Mouse (Mus musculus) myocyte (in vitro differentiated cells): ENCODE data around the gene Trrap. TPM values are rescaled to one million over a fixed set of nuclear protein-coding genes. Genes with fewer than 3 reads are reported as not detected.
A peak's percentile ranks its signal among the peaks of the same experiment; 100 is the strongest.

Experiments
- H3K27me3 ChIP-seq: one replicate; pipeline ENCODE4 v1.6.1; 2011; ENCODE audit not compliant: control insufficient read depth, insufficient read depth, insufficient read length
- H3K36me3 ChIP-seq: one replicate; pipeline ENCODE4 v1.6.1; 2011; ENCODE audit not compliant: control insufficient read depth, insufficient read depth
- H3K4me2 ChIP-seq: one replicate; pipeline ENCODE4 v1.6.1; 2011; ENCODE audit warnings: low read depth, control low read depth
- H3K4me3 ChIP-seq: one replicate; pipeline ENCODE4 v1.5.1; 2011; ENCODE audit warnings: mild to moderate bottlenecking, control low read depth, moderate library complexity
- H3K79me2 ChIP-seq: one replicate; pipeline ENCODE4 v1.6.1; 2011; ENCODE audit not compliant: control insufficient read depth, insufficient read depth
- H3ac ChIP-seq: one replicate; pipeline ENCODE4 v1.6.1; 2011; ENCODE audit not compliant: control insufficient read depth, insufficient read length
- CEBPB ChIP-seq: IDR thresholded peaks from 2 replicates; pipeline ENCODE4 v1.6.1; 2011; ENCODE audit warnings: mild to moderate bottlenecking, moderate library complexity; ENCODE audit not compliant: poor library complexity, insufficient read depth, severe bottlenecking
- E2F4 ChIP-seq: IDR thresholded peaks from one replicate; pipeline ENCODE4 v1.6.1; 2011; ENCODE audit warnings: mild to moderate bottlenecking, control low read depth, moderate library complexity; ENCODE audit not compliant: insufficient read depth
- MAX ChIP-seq: IDR thresholded peaks from one replicate; pipeline ENCODE4 v1.6.1; 2011; ENCODE audit warnings: low read depth, mild to moderate bottlenecking, control low read depth
- MYOD1 ChIP-seq, 3 experiments: IDR thresholded peaks; one replicate each; pipeline ENCODE4 v1.6.1; 2011; ENCODE audit warnings: control low read depth in 2 of 3, low read depth in 2 of 3, mild to moderate bottlenecking in 2 of 3, moderate library complexity in 1 of 3; ENCODE audit not compliant: insufficient read length in 2 of 3, control insufficient read depth in 1 of 3
- MYOG ChIP-seq, 3 experiments: IDR thresholded peaks; one replicate each; pipeline ENCODE4 v1.6.1; 2011; ENCODE audit warnings: control low read depth in 2 of 3, low read depth in 2 of 3, mild to moderate bottlenecking in 2 of 3; ENCODE audit not compliant: insufficient read length in 2 of 3, control insufficient read depth in 1 of 3, insufficient read depth in 1 of 3
- POLR2A ChIP-seq: IDR thresholded peaks from one replicate; pipeline ENCODE4 v1.6.1; 2011; ENCODE audit warnings: low read depth, mild to moderate bottlenecking, control low read depth, moderate library complexity; ENCODE audit not compliant: insufficient read length
- POLR2AphosphoS2 ChIP-seq: IDR thresholded peaks from one replicate; pipeline ENCODE4 v1.6.1; 2011; ENCODE audit warnings: low read depth, control low read depth; ENCODE audit not compliant: insufficient read length
- REST ChIP-seq: IDR thresholded peaks from one replicate; pipeline ENCODE4 v1.6.1; 2011; ENCODE audit warnings: mild to moderate bottlenecking, control low read depth, moderate library complexity; ENCODE audit not compliant: insufficient read depth, insufficient read length
- SRF ChIP-seq: IDR thresholded peaks from one replicate; pipeline ENCODE4 v1.6.1; 2011; ENCODE audit warnings: low read depth; ENCODE audit not compliant: control insufficient read depth, insufficient read length
- TCF12 ChIP-seq: IDR thresholded peaks from one replicate; pipeline ENCODE4 v1.6.1; 2011; ENCODE audit warnings: mild to moderate bottlenecking, control low read depth; ENCODE audit not compliant: poor library complexity, insufficient read depth, severe bottlenecking
- TCF3 ChIP-seq: IDR thresholded peaks from one replicate; pipeline ENCODE4 v1.6.1; 2011; ENCODE audit warnings: low read depth, control low read depth; ENCODE audit not compliant: insufficient read length
- USF1 ChIP-seq: IDR thresholded peaks from one replicate; pipeline ENCODE4 v1.6.1; 2011; ENCODE audit warnings: low read depth, mild to moderate bottlenecking, control low read depth, moderate library complexity
- polyA plus RNA-seq: library from polyadenylated mRNA; unstranded; fragments of >200 nt; fragmentation: generic; extraction: Trizol; gene quantifications from one replicate; pipeline ENCODE4 v1.2.1, GENCODE M21; 2012; ENCODE audit warnings: missing spikeins

Gene Trrap
- polyA plus RNA-seq, 1 experiment = 40.2 TPM

DNA sequence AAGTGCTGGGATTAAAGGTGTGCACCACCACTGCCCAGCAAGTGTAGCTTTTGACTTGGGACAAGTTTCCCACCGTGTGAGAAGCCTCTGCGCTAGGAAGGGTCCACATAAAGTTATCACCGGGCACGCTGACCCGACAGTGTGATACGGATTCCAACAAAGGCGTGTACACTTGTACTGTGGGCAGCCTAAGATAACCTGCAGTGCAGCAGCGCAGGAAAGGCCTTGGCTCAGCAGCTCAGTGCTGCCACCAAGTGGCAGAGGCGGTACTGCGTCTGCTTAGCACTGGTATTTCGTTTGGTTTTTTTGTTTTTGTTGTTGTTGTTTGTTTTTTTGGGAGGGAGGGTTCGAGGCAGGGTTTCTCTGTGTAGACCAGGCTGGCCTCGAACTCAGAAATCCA is 108.4 kb downstream of the Trrap start:
- Histone ChIP-seq H3K27me3 (no peaks in the 10 kb centered on the region), H3K4me3 (no peak overlapping the region), H3K79me2 (no peaks in the 10 kb centered on the region), H3K4me2 (no peak overlapping the region), H3K36me3 (no peaks in the 10 kb centered on the region), H3ac (no peak overlapping the region)
- TF ChIP-seq SRF (no peak), MYOD1 (IDR thresholded peaks at IDR 0.05; ENCODE audit: control insufficient read depth in 1 of 3, insufficient read length in 2 of 3, low read depth in 2 of 3) (no peak), REST (no peak), CEBPB (no peak), POLR2A (peak; percentile 22), USF1 (no peak), TCF12 (no peak), MYOG (IDR thresholded peaks at IDR 0.05; ENCODE audit: control insufficient read depth in 1 of 3, insufficient read depth in 1 of 3, insufficient read length in 2 of 3, low read depth in 2 of 3) (no peak), MAX (no peak), E2F4 (no peak), TCF3 (no peak), POLR2AphosphoS2 (peak; percentile 55)

- H3K27me3 ChIP-seq = no peaks in the 10 kb centered on the region
- no peak overlapping the region for H3K4me3 ChIP-seq
- no peaks in the 10 kb centered on the region for H3K79me2 ChIP-seq
- H3K4me2 ChIP-seq = no peak overlapping the region
- TF ChIP-seq MYOG (IDR thresholded peaks at IDR 0.05; ENCODE audit: control insufficient read depth in 1 of 3, insufficient read depth in 1 of 3, insufficient read length in 2 of 3, low read depth in 2 of 3) = no peak
- no peak for TF ChIP-seq TCF12
- TF ChIP-seq POLR2AphosphoS2 = no peak
- no peak for TF ChIP-seq CEBPB
- no peak for TF ChIP-seq MYOD1 (IDR thresholded peaks at IDR 0.05; ENCODE audit: control insufficient read depth in 1 of 3, insufficient read length in 2 of 3, low read depth in 2 of 3)
- no peak for TF ChIP-seq USF1
- no peak for TF ChIP-seq SRF
- no peak for TF ChIP-seq MAX
- TF ChIP-seq TCF3 = no peak
- TF ChIP-seq E2F4 = no peak
- no peak for TF ChIP-seq REST
- TF ChIP-seq POLR2A = no peak
- H3K36me3 ChIP-seq = no peaks in the 10 kb centered on the region
- H3ac ChIP-seq = no peak overlapping the region
Measured at GRCm38 (mm10) chr5:144877021-144877420, 109.5 kb downstream of the Trrap start.

DNA sequence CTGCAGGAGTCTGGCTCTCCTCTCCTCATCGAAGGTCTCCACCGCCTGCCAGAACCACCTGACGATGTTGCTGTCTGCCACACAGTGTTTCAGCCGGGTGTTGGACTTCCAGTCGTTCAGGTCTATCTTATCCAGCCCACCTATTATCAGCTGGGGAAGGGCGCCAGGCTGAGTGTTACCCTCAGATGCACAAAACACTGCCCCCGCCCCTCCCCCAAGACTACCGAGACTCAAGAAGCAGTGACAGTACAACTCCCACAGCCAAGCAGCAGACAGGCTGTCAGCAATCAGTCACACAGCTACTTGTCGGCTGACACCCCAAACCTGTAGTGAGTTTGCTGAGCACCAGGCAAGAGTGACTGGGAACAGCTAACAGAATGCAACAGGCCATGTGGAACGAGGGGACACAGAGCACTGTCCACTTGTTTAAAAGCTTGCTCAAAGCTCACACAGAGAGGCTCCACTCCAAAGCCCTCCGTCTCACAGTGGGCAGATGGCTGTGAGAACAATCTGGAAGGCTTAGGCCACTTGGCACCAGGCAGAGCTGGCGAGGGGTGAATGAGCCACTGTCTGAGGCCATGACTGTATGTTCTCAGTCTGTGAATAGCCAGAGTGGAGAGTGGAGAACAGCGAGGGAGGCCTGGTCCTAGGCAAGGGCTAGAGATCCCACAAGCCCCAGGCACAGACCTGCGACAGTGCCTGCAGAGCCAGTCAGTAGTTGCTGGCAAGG is 114.3 kb downstream of the Trrap start:
- Histone ChIP-seq H3K4me2 (no peak overlapping the region), H3K4me3 (no peak overlapping the region), H3K79me2 (no peaks in the 10 kb centered on the region), H3ac (no peak overlapping the region), H3K27me3 (no peaks in the 10 kb centered on the region), H3K36me3 (peaks cover 20% of the 10 kb centered on the region)
- TF ChIP-seq POLR2AphosphoS2 (no peak), POLR2A (no peak), TCF12 (no peak), MYOD1 (IDR thresholded peaks at IDR 0.05; ENCODE audit: control insufficient read depth in 1 of 3, insufficient read length in 2 of 3, low read depth in 2 of 3) (no peak), SRF (no peak), CEBPB (no peak), REST (no peak), TCF3 (no peak), MAX (no peak), USF1 (no peak), MYOG (IDR thresholded peaks at IDR 0.05; ENCODE audit: control insufficient read depth in 1 of 3, insufficient read depth in 1 of 3, insufficient read length in 2 of 3, low read depth in 2 of 3) (no peak)

DNA sequence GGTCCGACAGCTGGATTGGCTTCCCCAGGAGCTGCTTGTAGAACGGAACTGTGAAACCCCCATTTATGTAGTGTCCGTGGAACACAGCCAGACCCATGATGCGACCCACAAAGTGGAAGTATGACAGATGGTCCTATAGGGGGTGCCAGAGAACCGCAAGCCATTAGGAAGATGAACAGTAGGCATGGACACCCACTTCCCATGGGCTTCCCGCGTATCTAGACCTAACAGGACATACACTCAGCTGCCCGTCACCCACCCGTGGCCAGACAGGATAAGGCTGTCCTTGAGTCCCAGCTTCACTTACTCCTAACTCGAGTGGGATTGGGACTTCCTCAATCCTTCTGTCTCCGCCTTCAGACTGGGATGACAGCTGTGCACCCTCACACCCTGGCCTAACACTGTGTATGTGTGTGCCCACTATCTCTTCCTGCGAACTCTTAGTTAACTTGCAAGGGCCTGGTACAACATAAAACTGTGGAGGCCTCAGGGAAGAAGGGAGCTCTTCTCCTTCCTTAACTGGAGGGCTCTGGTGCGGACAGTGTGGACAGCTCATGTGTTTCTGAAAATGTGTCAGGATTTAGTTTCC is 117.2 kb downstream of the Trrap start:
- Histone ChIP-seq H3K4me3 (no peak overlapping the region), H3K36me3 (peaks cover 42% of the 10 kb centered on the region), H3K79me2 (no peaks in the 10 kb centered on the region), H3K27me3 (no peaks in the 10 kb centered on the region), H3K4me2 (no peak overlapping the region), H3ac (no peak overlapping the region)
- TF ChIP-seq USF1 = no peak
- no peak for TF ChIP-seq MAX
- TF ChIP-seq POLR2AphosphoS2 = no peak
- no peak for TF ChIP-seq TCF12
- no peak for TF ChIP-seq CEBPB
- no peak for TF ChIP-seq REST
- no peak for TF ChIP-seq MYOD1 (IDR thresholded peaks at IDR 0.05; ENCODE audit: control insufficient read depth in 1 of 3, insufficient read length in 2 of 3, low read depth in 2 of 3)
- no peak for TF ChIP-seq POLR2A
- TF ChIP-seq MYOG (IDR thresholded peaks at IDR 0.05; ENCODE audit: control insufficient read depth in 1 of 3, insufficient read depth in 1 of 3, insufficient read length in 2 of 3, low read depth in 2 of 3) = no peak
- no peak for TF ChIP-seq E2F4
- TF ChIP-seq TCF3 = no peak
- no peak for TF ChIP-seq SRF
